9 mouse cellular contexts compared by ENCODE assay signal in genomic region chr7:28665620-28666579, GRCm38 (mm10). TPM values are rescaled to one million over a fixed set of nuclear protein-coding genes. Genes with fewer than 3 reads are reported as not detected.
DNase-seq lines count a peak whose midpoint lies in the region; ATAC-seq and TF ChIP-seq lines count a peak whose summit lies in the region.
"Had no signal": no experiment of that assay in that cellular context is flagged by ENCODE, and none has a peak within 500 bp of the region (broad histone marks: within the 10 kb centered on the region; RNA-seq: fewer than 3 reads in every experiment).

No protein-coding gene starts in this region.

- DNase-seq in forebrain, embryonic 10.5 days (ENCODE audit: extremely low spot score, low spot score): no peak
- DNase-seq in forebrain, embryonic 11.5 days (ENCODE audit: low spot score): no peak
- DNase-seq in lung, adult 2 months: no peak

- 0 out of 2 replicates have a peak overlapping the region, but pooled peaks have one; percentile 26 for H3K27ac ChIP-seq in forebrain, embryonic 10.5 days
- H3K27ac ChIP-seq in forebrain, embryonic 11.5 days (ENCODE audit: low read depth, low read length): no peak overlapping the region
- no peak overlapping the region for H3K27ac ChIP-seq in lung, embryonic 16.5 days (ENCODE audit: low read length)
- peak overlapping the region; percentile 43; the same call in 1 of the 2 replicates for H3K27ac ChIP-seq in forebrain, embryonic 15.5 days (replicated peaks)
- peak overlapping the region; percentile 43; the same call in 1 of the 2 replicates for H3K27ac ChIP-seq in limb, embryonic 15.5 days
- H3K27ac ChIP-seq in testis, adult 2 months (ENCODE audit: control insufficient read depth, insufficient read depth, low read depth, low read length): peak overlapping the region; percentile 27; the same call in 1 of the 2 replicates

- H3K27me3 ChIP-seq in forebrain, embryonic 10.5 days (ENCODE audit: poor library complexity, severe bottlenecking): peaks cover 12% of the 10 kb centered on the region; the same call in 1 of the 2 replicates
- no peaks in the 10 kb centered on the region for H3K27me3 ChIP-seq in forebrain, embryonic 11.5 days (ENCODE audit: control insufficient read depth, insufficient read depth, low read length)
- no peaks in the 10 kb centered on the region; the same call in 1 of the 2 replicates for H3K27me3 ChIP-seq in lung, embryonic 16.5 days (ENCODE audit: control insufficient read depth, insufficient read depth, low read depth, low read length)
- H3K27me3 ChIP-seq in forebrain, embryonic 15.5 days: no peaks in the 10 kb centered on the region
- H3K27me3 ChIP-seq in limb, embryonic 15.5 days: no peaks in the 10 kb centered on the region
- H3K27me3 ChIP-seq in testis, adult 2 months (ENCODE audit: control insufficient read depth, insufficient read depth, low read length): no peaks in the 10 kb centered on the region

- TF ChIP-seq POLR2A in lung, adult 2 months (IDR thresholded peaks at IDR 0.05; ENCODE audit: borderline replicate concordance, extremely low read depth, low read depth, low read length): no peak
- TF ChIP-seq POLR2A in testis, adult 2 months (IDR thresholded peaks at IDR 0.05; ENCODE audit: control insufficient read depth, low read depth, low read length): no peak; the same call in 1 of the 2 replicates

- peaks cover 21% of the 10 kb centered on the region for H3K4me1 ChIP-seq in forebrain, embryonic 10.5 days
- H3K4me1 ChIP-seq in forebrain, embryonic 11.5 days (replicated peaks; ENCODE audit: control insufficient read depth, insufficient read depth, low read length): 0 out of 2 replicates have a peak, but pooled peaks cover 3% of the 10 kb centered on the region
- H3K4me1 ChIP-seq in lung, embryonic 16.5 days (replicated peaks; ENCODE audit: control insufficient read depth, insufficient read depth, low read length): peaks cover 4% of the 10 kb centered on the region
- H3K4me1 ChIP-seq in lung, adult 2 months (ENCODE audit: control insufficient read depth, insufficient read depth, low read length): no peaks in the 10 kb centered on the region
- peaks cover 11% of the 10 kb centered on the region for H3K4me1 ChIP-seq in forebrain, embryonic 15.5 days
- peaks cover 15% of the 10 kb centered on the region for H3K4me1 ChIP-seq in limb, embryonic 15.5 days
- peaks cover 3% of the 10 kb centered on the region; the same call in 1 of the 2 replicates for H3K4me1 ChIP-seq in testis, adult 2 months (ENCODE audit: control insufficient read depth, insufficient read depth, low read length)

- H3K9ac ChIP-seq in forebrain, embryonic 11.5 days (ENCODE audit: low read length): no peak overlapping the region
- H3K9ac ChIP-seq in lung, embryonic 16.5 days (ENCODE audit: low read length): 0 out of 2 replicates have a peak overlapping the region, but pooled peaks have one; percentile 11
- H3K9ac ChIP-seq in forebrain, embryonic 15.5 days (replicated peaks): no peak overlapping the region
- no peak overlapping the region for H3K9ac ChIP-seq in limb, embryonic 15.5 days

- no peak overlapping the region for H3K4me2 ChIP-seq in forebrain, embryonic 11.5 days (ENCODE audit: low read depth, low read length, severe bottlenecking)
- H3K4me2 ChIP-seq in lung, embryonic 16.5 days (ENCODE audit: low read depth, low read length): peak overlapping the region; percentile 42
- peak overlapping the region; percentile 13; the same call in 1 of the 2 replicates for H3K4me2 ChIP-seq in forebrain, embryonic 15.5 days (replicated peaks)
- peak overlapping the region; percentile 30 for H3K4me2 ChIP-seq in limb, embryonic 15.5 days

- ATAC-seq in forebrain, embryonic 11.5 days (replicated peaks; ENCODE audit: low FRiP score): no peak
- ATAC-seq in lung, embryonic 16.5 days (ENCODE audit: low read depth): no peak
- 0 out of 2 replicates have a peak, but pooled peaks have one; percentile 46 for ATAC-seq in forebrain, embryonic 15.5 days (replicated peaks)
- ATAC-seq in limb, embryonic 15.5 days (ENCODE audit: insufficient number of reproducible peaks, low FRiP score, low TSS enrichment, low read depth): no peak
- no peak for ATAC-seq in erythroblast, adult 5-6 weeks (replicated peaks; ENCODE audit: low FRiP score, poor library complexity, severe bottlenecking)

- no peak overlapping the region; the same call in 1 of the 2 replicates for H3K4me3 ChIP-seq in forebrain, embryonic 10.5 days
- no peak overlapping the region for H3K4me3 ChIP-seq in forebrain, embryonic 11.5 days (ENCODE audit: low read depth, low read length)
- H3K4me3 ChIP-seq in lung, embryonic 16.5 days (ENCODE audit: low read length): peak overlapping the region; percentile 15; the same call in 1 of the 2 replicates
- no peak overlapping the region for H3K4me3 ChIP-seq in lung, adult 2 months (replicated peaks; ENCODE audit: extremely low read depth, low read depth, low read length)
- H3K4me3 ChIP-seq in forebrain, embryonic 15.5 days: no peak overlapping the region
- H3K4me3 ChIP-seq in limb, embryonic 15.5 days: 0 out of 2 replicates have a peak overlapping the region, but pooled peaks have one; percentile 4
- H3K4me3 ChIP-seq in testis, adult 2 months (ENCODE audit: control insufficient read depth, low read depth, low read length): no peak overlapping the region

- TF ChIP-seq CTCF in lung, adult 2 months (IDR thresholded peaks at IDR 0.05; ENCODE audit: insufficient read depth, low read length): no peak
- no peak for TF ChIP-seq CTCF in testis, adult 2 months (IDR thresholded peaks at IDR 0.05; ENCODE audit: control insufficient read depth, insufficient read depth, insufficient replicate concordance, low read depth, low read length)

- no peaks in the 10 kb centered on the region for H3K9me3 ChIP-seq in forebrain, embryonic 10.5 days
- H3K9me3 ChIP-seq in forebrain, embryonic 11.5 days (ENCODE audit: control insufficient read depth, low read length): no peaks in the 10 kb centered on the region
- no peaks in the 10 kb centered on the region for H3K9me3 ChIP-seq in lung, embryonic 16.5 days (ENCODE audit: control insufficient read depth, low read length)
- H3K9me3 ChIP-seq in forebrain, embryonic 15.5 days: no peaks in the 10 kb centered on the region
- H3K9me3 ChIP-seq in limb, embryonic 15.5 days: no peaks in the 10 kb centered on the region

- WGBS in forebrain, embryonic 10.5 days: 53% methylated on average over 15 of the region's 15 CpGs
- 53% methylated on average over 15 of the region's 15 CpGs for WGBS in forebrain, embryonic 11.5 days
- 15% methylated on average over 15 of the region's 15 CpGs for WGBS in lung, embryonic 16.5 days
- 15% methylated on average over 15 of the region's 15 CpGs for WGBS in lung, adult 2 months
- 31% methylated on average over 15 of the region's 15 CpGs for WGBS in forebrain, embryonic 15.5 days
- 7% methylated on average over 15 of the region's 15 CpGs for WGBS in limb, embryonic 15.5 days

- H3K36me3 ChIP-seq in forebrain, embryonic 10.5 days (replicated peaks): no peaks in the 10 kb centered on the region
- no peaks in the 10 kb centered on the region for H3K36me3 ChIP-seq in forebrain, embryonic 11.5 days (ENCODE audit: control insufficient read depth, insufficient read depth, low read length)
- no peaks in the 10 kb centered on the region for H3K36me3 ChIP-seq in lung, embryonic 16.5 days (ENCODE audit: control insufficient read depth, insufficient read depth, low read length)
- H3K36me3 ChIP-seq in forebrain, embryonic 15.5 days: no peaks in the 10 kb centered on the region
- no peaks in the 10 kb centered on the region for H3K36me3 ChIP-seq in limb, embryonic 15.5 days
- H3K36me3 ChIP-seq in testis, adult 2 months (ENCODE audit: control insufficient read depth, insufficient read depth, low read length): no peaks in the 10 kb centered on the region

RNA-seq across cellular contexts. Expression of gene Fbxo27, which starts 26.7 kb away (rescaled TPM):
- 6.2 and 6.4 TPM in 2 replicates for polyA plus RNA-seq in forebrain, embryonic 10.5 days (2016; fragmentation: Nextera tagmentation; extraction: Ambion mirVana)
- polyA plus RNA-seq in forebrain, embryonic 11.5 days (2014; fragmentation: Nextera tagmentation; extraction: Ambion mirVana): 4.3 and 6.7 TPM in 2 replicates
- polyA plus RNA-seq in lung, embryonic 16.5 days (2015; fragmentation: Nextera tagmentation; extraction: Ambion mirVana): 5.2 and 6.9 TPM in 2 replicates
- 3.7 and 3.8 TPM in 2 replicates for polyA plus RNA-seq in lung, adult 2 months (2012; rRNA removed)
- 6.3 TPM in 2 replicates for polyA plus RNA-seq in forebrain, embryonic 15.5 days (2015; fragmentation: Nextera tagmentation; extraction: Ambion mirVana)
- 6.2 and 7.2 TPM in 2 replicates for polyA plus RNA-seq in limb, embryonic 15.5 days (2015; fragmentation: Nextera tagmentation; extraction: Ambion mirVana)
- polyA plus RNA-seq in testis, adult 2 months (2012; rRNA removed): 15.8 and 16.3 TPM in 2 replicates
- 1.7 TPM in 1 of 2 replicates, not detected in the other for total RNA-seq in erythroblast, adult 5-6 weeks (2015; ENCODE audit: low replicate concordance)
- 0.28 TPM in 1 of 2 replicates, not detected in the other for total RNA-seq in erythroblast, adult 5-6 weeks (2017; ENCODE audit: low replicate concordance)

RNA-seq across cellular contexts. Expression of gene Acp7, which starts 34.8 kb away (rescaled TPM):
- not detected in 2 replicates for polyA plus RNA-seq in forebrain, embryonic 10.5 days (2016; fragmentation: Nextera tagmentation; extraction: Ambion mirVana)
- polyA plus RNA-seq in forebrain, embryonic 11.5 days (2014; fragmentation: Nextera tagmentation; extraction: Ambion mirVana): not detected in 2 replicates
- polyA plus RNA-seq in lung, embryonic 16.5 days (2015; fragmentation: Nextera tagmentation; extraction: Ambion mirVana): not detected in 2 replicates
- polyA plus RNA-seq in lung, adult 2 months (2012; rRNA removed): 0.41 and 16.5 TPM in 2 replicates
- polyA plus RNA-seq in forebrain, embryonic 15.5 days (2015; fragmentation: Nextera tagmentation; extraction: Ambion mirVana): not detected in 2 replicates
- 1.8 and 1.9 TPM in 2 replicates for polyA plus RNA-seq in limb, embryonic 15.5 days (2015; fragmentation: Nextera tagmentation; extraction: Ambion mirVana)
- polyA plus RNA-seq in testis, adult 2 months (2012; rRNA removed): 7.5 and 11.7 TPM in 2 replicates
- total RNA-seq in erythroblast, adult 5-6 weeks (2015; ENCODE audit: low replicate concordance): not detected in 2 replicates
- not detected in 2 replicates for total RNA-seq in erythroblast, adult 5-6 weeks (2017; ENCODE audit: low replicate concordance)
- polyA plus RNA-seq: gonadal fat pad, adult 2 months had no signal

RNA-seq across cellular contexts. Expression of gene Fbxo17, which starts 50.7 kb away (rescaled TPM):
- 10.7 and 13.9 TPM in 2 replicates for polyA plus RNA-seq in forebrain, embryonic 10.5 days (2016; fragmentation: Nextera tagmentation; extraction: Ambion mirVana)
- polyA plus RNA-seq in forebrain, embryonic 11.5 days (2014; fragmentation: Nextera tagmentation; extraction: Ambion mirVana): 8.3 and 9.9 TPM in 2 replicates
- polyA plus RNA-seq in lung, embryonic 16.5 days (2015; fragmentation: Nextera tagmentation; extraction: Ambion mirVana): 13.9 and 15.8 TPM in 2 replicates
- 6.1 and 7.0 TPM in 2 replicates for polyA plus RNA-seq in lung, adult 2 months (2012; rRNA removed)
- polyA plus RNA-seq in forebrain, embryonic 15.5 days (2015; fragmentation: Nextera tagmentation; extraction: Ambion mirVana): 3.3 and 3.8 TPM in 2 replicates
- 27.2 and 37.3 TPM in 2 replicates for polyA plus RNA-seq in limb, embryonic 15.5 days (2015; fragmentation: Nextera tagmentation; extraction: Ambion mirVana)
- polyA plus RNA-seq in testis, adult 2 months (2012; rRNA removed): 7.2 and 8.1 TPM in 2 replicates
- 1.3 TPM in 1 of 2 replicates, not detected in the other for total RNA-seq in erythroblast, adult 5-6 weeks (2015; ENCODE audit: low replicate concordance)
- 2.4 TPM in 1 of 2 replicates, not detected in the other for total RNA-seq in erythroblast, adult 5-6 weeks (2017; ENCODE audit: low replicate concordance)

Comparison
In these comparisons a context has a peak if more than half of its experiments do, and no peak if none do; other contexts are left out.
1. H3K27ac ChIP-seq: peak in forebrain, embryonic 10.5 days (single experiment), forebrain, embryonic 15.5 days (single experiment), limb, embryonic 15.5 days (single experiment) and testis, adult 2 months (single experiment); none in forebrain, embryonic 11.5 days (single experiment) and lung, embryonic 16.5 days (single experiment).
2. H3K4me3 ChIP-seq: peak in lung, embryonic 16.5 days (single experiment) and limb, embryonic 15.5 days (single experiment); none in forebrain, embryonic 10.5 days (single experiment), forebrain, embryonic 11.5 days (single experiment), lung, adult 2 months (single experiment), forebrain, embryonic 15.5 days (single experiment) and testis, adult 2 months (single experiment).